Mouse (Mus musculus): Measurements from ENCODE around the gene Upk3bl. TPM values are rescaled to one million over a fixed set of nuclear protein-coding genes. Genes with fewer than 3 reads are reported as not detected.

The Upk3bl gene
- total and polyA plus RNA-seq, 3 experiments, result not detected

DNA sequence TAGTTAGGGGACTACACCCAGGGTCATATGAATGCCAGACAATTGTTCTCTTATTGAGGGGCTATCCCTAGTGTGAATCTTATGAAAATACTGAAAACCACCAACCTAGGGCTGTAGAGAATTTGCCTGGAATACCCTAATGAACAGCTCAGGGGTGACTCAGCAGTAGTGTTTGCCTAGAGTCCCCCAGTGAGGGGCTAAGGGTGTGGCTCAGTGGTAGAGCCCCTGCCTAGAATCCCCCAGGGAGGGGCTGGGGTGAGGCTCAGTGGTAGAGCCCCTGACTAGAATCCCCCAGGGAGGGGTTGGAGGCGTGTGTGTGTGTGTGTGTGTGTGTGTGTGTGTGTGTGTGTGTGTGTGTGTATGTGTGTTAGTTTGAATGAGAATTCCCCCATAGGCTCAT lies 17.6 kb upstream of the Upk3bl start:
- H3K4me3 ChIP-seq (ENCODE audit: control insufficient read depth in 1 of 2, insufficient read depth in 1 of 2, low read depth in 2 of 2, low read length in 2 of 2), result no peak overlapping the region
- TF ChIP-seq POLR2A (IDR thresholded peaks at IDR 0.05; ENCODE audit: control insufficient read depth in 1 of 2, insufficient read depth in 1 of 2, low read depth in 1 of 2, low read length in 2 of 2, poor library complexity in 1 of 2), result no peak
- no peak for TF ChIP-seq MYC (IDR thresholded peaks at IDR 0.05; ENCODE audit: low read depth, low read length)
- no peak for DNase-seq (ENCODE audit: low read depth, low spot score)

DNA sequence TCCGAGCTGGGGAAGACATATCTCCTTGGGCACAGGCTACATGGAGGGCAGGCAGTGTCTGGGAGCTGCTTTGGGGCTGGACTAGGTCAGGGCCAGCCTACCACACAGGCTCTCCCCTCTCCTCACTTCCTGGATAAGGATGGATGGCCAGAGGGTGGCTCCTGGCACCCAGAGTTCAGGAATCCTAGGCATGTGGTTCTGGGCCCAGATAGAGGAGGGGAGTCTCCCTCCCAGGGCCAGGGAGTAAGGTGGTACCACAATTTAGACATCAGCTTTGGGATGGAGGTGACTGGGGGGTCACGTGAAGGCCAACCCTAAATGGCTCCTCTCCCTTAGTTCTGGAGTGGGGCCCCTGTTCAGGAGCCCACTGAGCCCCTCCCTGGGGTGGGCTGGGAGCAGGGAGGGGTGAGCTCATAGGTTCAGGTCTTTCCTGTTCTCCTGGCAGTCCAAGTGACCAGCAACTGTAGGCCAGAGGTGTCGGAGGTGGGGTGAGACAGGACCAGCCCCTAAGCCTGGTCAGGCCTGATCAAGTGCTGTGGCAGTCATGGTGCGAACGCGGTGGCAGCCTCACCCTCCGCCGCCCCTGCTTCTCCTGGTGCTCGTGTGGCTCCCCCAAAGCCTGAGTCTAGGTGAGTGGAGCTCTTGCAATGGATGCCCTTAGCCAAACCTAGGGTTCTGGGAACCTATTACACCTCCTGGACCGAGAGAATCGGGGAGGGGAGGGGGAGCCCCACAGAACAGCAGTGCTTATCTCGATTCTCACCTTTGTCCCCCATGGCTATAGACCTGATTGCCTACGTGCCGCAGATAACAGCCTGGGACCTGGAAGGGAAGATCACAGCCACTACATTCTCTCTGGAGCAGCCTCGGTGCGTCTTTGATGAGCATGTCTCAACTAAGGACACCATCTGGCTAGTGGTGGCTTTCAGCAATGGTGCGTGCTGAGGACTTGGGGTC lies 15.8 kb upstream of the Upk3bl start, which contains the start of gene Upk3b:
Upk3b (plus strand) TSS at position 239 of the 957 bp plus-strand sequence.
- TF ChIP-seq SIN3A (IDR thresholded peaks at IDR 0.05; ENCODE audit: low read length) (no peak), UBTF (IDR thresholded peaks at IDR 0.05; ENCODE audit: borderline replicate concordance, insufficient read depth, low read depth, low read length) (no peak), ZC3H11A (IDR thresholded peaks at IDR 0.05; ENCODE audit: low read depth, low read length) (no peak), ELF1 (IDR thresholded peaks at IDR 0.05; ENCODE audit: low read depth, low read length) (no peak), SMC3 (IDR thresholded peaks at IDR 0.05; ENCODE audit: low read depth, low read length) (no peak), RCOR1 (IDR thresholded peaks at IDR 0.05; ENCODE audit: low read depth, low read length) (no peak), MAZ (IDR thresholded peaks at IDR 0.05; ENCODE audit: low read depth, low read length) (no peak)
- DNase-seq (ENCODE audit: low read depth, low spot score), result no peak
- Histone ChIP-seq H3K9ac (ENCODE audit: control insufficient read depth, low read depth, low read length, poor library complexity, severe bottlenecking) (no peak within 1 kb of the TSS), H3K27ac (ENCODE audit: control insufficient read depth, low read depth, low read length) (no peak within 1 kb of the TSS), H3K4me1 (ENCODE audit: control insufficient read depth in 1 of 2, insufficient read depth in 2 of 2, low read length in 2 of 2) (peaks cover 0 to 3% of the 10 kb centered on the region in 2 experiments; a peak in 2 of 4 replicates), H3K4me3 (ENCODE audit: control insufficient read depth in 1 of 2, insufficient read depth in 1 of 2, low read depth in 2 of 2, low read length in 2 of 2) (no peak within 1 kb of the TSS), H3K36me3 (ENCODE audit: control insufficient read depth in 1 of 2, insufficient read depth in 2 of 2, low read length in 2 of 2) (no peaks in the 10 kb centered on the region), H3K9me3 (replicated peaks; ENCODE audit: insufficient read depth, low read length) (no peaks in the 10 kb centered on the region), H3K27me3 (ENCODE audit: control insufficient read depth in 1 of 2, insufficient read depth in 2 of 2, low read length in 2 of 2) (no peaks in the 10 kb centered on the region), H3K79me2 (ENCODE audit: control insufficient read depth, insufficient read depth, low read length, poor library complexity) (no peaks in the 10 kb centered on the region)

More for the DNA sequence above, 17.6 kb upstream of the Upk3bl start:
- Histone ChIP-seq H3K27me3 (ENCODE audit: control insufficient read depth in 1 of 2, insufficient read depth in 2 of 2, low read length in 2 of 2) (no peaks in the 10 kb centered on the region), H3K9ac (ENCODE audit: control insufficient read depth, low read depth, low read length, poor library complexity, severe bottlenecking) (no peak overlapping the region), H3K36me3 (ENCODE audit: control insufficient read depth in 1 of 2, insufficient read depth in 2 of 2, low read length in 2 of 2) (no peaks in the 10 kb centered on the region), H3K4me1 (ENCODE audit: control insufficient read depth in 1 of 2, insufficient read depth in 2 of 2, low read length in 2 of 2) (peaks cover 0 to 3% of the 10 kb centered on the region in 2 experiments; a peak in 2 of 4 replicates), H3K9me3 (replicated peaks; ENCODE audit: insufficient read depth, low read length) (no peaks in the 10 kb centered on the region), H3K79me2 (ENCODE audit: control insufficient read depth, insufficient read depth, low read length, poor library complexity) (no peaks in the 10 kb centered on the region), H3K27ac (ENCODE audit: control insufficient read depth, low read depth, low read length) (no peak overlapping the region)

DNA sequence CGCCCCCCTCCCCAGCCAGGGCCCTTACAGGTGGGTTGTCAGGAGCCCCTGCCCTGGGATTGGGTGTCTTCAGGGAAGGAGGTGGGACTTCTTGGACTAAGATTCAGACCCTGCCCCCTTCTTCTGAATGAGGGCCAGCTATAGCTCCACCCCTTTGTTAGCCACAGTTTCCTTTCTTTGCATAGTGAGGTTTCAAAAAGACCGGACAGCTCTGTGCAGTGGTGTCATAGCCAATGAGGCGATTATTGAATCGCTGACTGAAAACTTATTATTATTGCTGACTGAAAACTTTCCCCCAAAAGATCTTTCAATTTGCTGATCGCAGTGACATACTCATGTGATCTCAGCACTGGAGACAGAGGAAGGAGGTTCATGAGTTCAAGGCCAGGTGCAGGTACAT lies 14.1 kb upstream of the Upk3bl start:
- Histone ChIP-seq H3K27ac (ENCODE audit: control insufficient read depth, low read depth, low read length) (no peak overlapping the region), H3K27me3 (ENCODE audit: control insufficient read depth in 1 of 2, insufficient read depth in 2 of 2, low read length in 2 of 2) (no peaks in the 10 kb centered on the region), H3K79me2 (ENCODE audit: control insufficient read depth, insufficient read depth, low read length, poor library complexity) (no peaks in the 10 kb centered on the region), H3K36me3 (ENCODE audit: control insufficient read depth in 1 of 2, insufficient read depth in 2 of 2, low read length in 2 of 2) (no peaks in the 10 kb centered on the region), H3K4me3 (ENCODE audit: control insufficient read depth in 1 of 2, insufficient read depth in 1 of 2, low read depth in 2 of 2, low read length in 2 of 2) (no peak overlapping the region), H3K4me1 (ENCODE audit: control insufficient read depth in 1 of 2, insufficient read depth in 2 of 2, low read length in 2 of 2) (peaks cover 0 to 3% of the 10 kb centered on the region in 2 experiments; a peak in 2 of 4 replicates), H3K9ac (ENCODE audit: control insufficient read depth, low read depth, low read length, poor library complexity, severe bottlenecking) (no peak overlapping the region), H3K9me3 (replicated peaks; ENCODE audit: insufficient read depth, low read length) (no peaks in the 10 kb centered on the region)
- TF ChIP-seq JUND (IDR thresholded peaks at IDR 0.05; ENCODE audit: low read depth, low read length) (no peak), MAX (IDR thresholded peaks at IDR 0.05; ENCODE audit: low read length) (no peak), POLR2A (IDR thresholded peaks at IDR 0.05; ENCODE audit: control insufficient read depth in 1 of 2, insufficient read depth in 1 of 2, low read depth in 1 of 2, low read length in 2 of 2, poor library complexity in 1 of 2) (no peak), CHD2 (IDR thresholded peaks at IDR 0.05; ENCODE audit: low read length) (no peak), UBTF (IDR thresholded peaks at IDR 0.05; ENCODE audit: borderline replicate concordance, insufficient read depth, low read depth, low read length) (no peak), MAZ (IDR thresholded peaks at IDR 0.05; ENCODE audit: low read depth, low read length) (no peak), GABPA (IDR thresholded peaks at IDR 0.05; ENCODE audit: low read depth, low read length) (no peak), ELF1 (IDR thresholded peaks at IDR 0.05; ENCODE audit: low read depth, low read length) (no peak), RAD21 (IDR thresholded peaks at IDR 0.05; ENCODE audit: low read depth, low read length) (no peak), ETS1 (IDR thresholded peaks at IDR 0.05; ENCODE audit: low read depth, low read length) (no peak), EP300 (IDR thresholded peaks at IDR 0.05; ENCODE audit: low read depth in 1 of 2, low read length in 2 of 2) (no peak), NELFE (IDR thresholded peaks at IDR 0.05; ENCODE audit: low read depth, low read length) (no peak), POLR2AphosphoS5 (IDR thresholded peaks at IDR 0.05; ENCODE audit: borderline replicate concordance, low read depth, low read length) (no peak), E2F4 (IDR thresholded peaks at IDR 0.05; ENCODE audit: borderline replicate concordance, low read depth, low read length) (no peak), MAFK (IDR thresholded peaks at IDR 0.05; ENCODE audit: borderline replicate concordance, low read depth, low read length) (no peak), NRF1 (IDR thresholded peaks at IDR 0.05; ENCODE audit: insufficient read depth, low read depth, low read length, poor library complexity, severe bottlenecking) (no peak)
- DNase-seq (ENCODE audit: low read depth, low spot score), result no peak

All from MEL (cell line).